Mouse (Mus musculus) spleen, adult 2 months (tissue): ENCODE measurements around the gene Cxcl2.

Experiments used
- CTCF ChIP-seq: fragments of 200-500 bp; IDR thresholded peaks from 2 replicates; pipeline ENCODE4 v1.5.1; 2011; ENCODE audit warnings: mild to moderate bottlenecking, inconsistent platforms; ENCODE audit not compliant: insufficient read depth, insufficient read length, insufficient replicate concordance; ENCODE audit errors: extremely low read depth
- POLR2A ChIP-seq: fragments of 200-500 bp; IDR thresholded peaks from 2 replicates; pipeline ENCODE4 v1.6.1; 2011; ENCODE audit warnings: low read depth, low read length, inconsistent platforms

DNA sequence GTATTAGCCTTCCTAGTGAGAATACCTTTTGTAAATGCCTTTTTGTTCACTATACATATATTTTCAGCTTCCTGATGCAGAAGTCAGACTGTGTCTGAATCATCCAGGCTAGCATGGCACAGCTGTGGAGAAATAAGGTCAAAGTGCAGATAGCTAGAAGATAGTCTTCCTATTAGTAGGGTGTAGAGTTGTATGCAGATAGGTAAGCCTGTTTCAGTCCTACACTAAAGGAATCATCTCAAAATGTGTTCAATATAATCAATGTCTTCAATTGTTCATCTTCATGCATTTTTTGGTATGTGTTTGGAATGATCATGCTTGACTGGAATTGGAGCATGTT, 26.5 kb upstream of the Cxcl2 start:
- TF ChIP-seq CTCF (no peak), POLR2A (no peak)
